Mouse (Mus musculus): ENCODE data around the gene Ptk7. TPM values are rescaled to one million over a fixed set of nuclear protein-coding genes. Genes with fewer than 3 reads are reported as not detected.

The Ptk7 gene
- total RNA-seq, 1 experiment from 2014 or later = 7.2 TPM

- ATAC-seq (replicated peaks in 1 of 2; ENCODE audit: insufficient read depth in 1 of 2, low FRiP score in 2 of 2, low TSS enrichment in 1 of 2, low read depth in 1 of 2, poor library complexity in 2 of 2, severe bottlenecking in 2 of 2) = no peak
Observed at GRCm38 (mm10) chr17:46647279-46647678, 18.0 kb upstream of the Ptk7 start.

- ATAC-seq (replicated peaks in 1 of 2; ENCODE audit: insufficient read depth in 1 of 2, low FRiP score in 2 of 2, low TSS enrichment in 1 of 2, low read depth in 1 of 2, poor library complexity in 2 of 2, severe bottlenecking in 2 of 2) = peak in 1 of 2 experiments; percentile 7; a peak in 1 of 4 replicates
Observed at GRCm38 (mm10) chr17:46646322-46646662, 17.0 kb upstream of the Ptk7 start.

- peak; percentile 82 to 88 for ATAC-seq (replicated peaks in 1 of 2; ENCODE audit: insufficient read depth in 1 of 2, low FRiP score in 2 of 2, low TSS enrichment in 1 of 2, low read depth in 1 of 2, poor library complexity in 2 of 2, severe bottlenecking in 2 of 2)
Observed at GRCm38 (mm10) chr17:46645561-46646321, 16.4 kb upstream of the Ptk7 start, which contains the start of the genes Klc4 and Mrpl2. Klc4 (minus strand) TSS chr17:46646022. Mrpl2 (plus strand) TSS chr17:46646229.

- ATAC-seq (replicated peaks in 1 of 2; ENCODE audit: insufficient read depth in 1 of 2, low FRiP score in 2 of 2, low TSS enrichment in 1 of 2, low read depth in 1 of 2, poor library complexity in 2 of 2, severe bottlenecking in 2 of 2) = no peak
Observed at GRCm38 (mm10) chr17:46644916-46645475, 15.7 kb upstream of the Ptk7 start.

- ATAC-seq (replicated peaks in 1 of 2; ENCODE audit: insufficient read depth in 1 of 2, low FRiP score in 2 of 2, low TSS enrichment in 1 of 2, low read depth in 1 of 2, poor library complexity in 2 of 2, severe bottlenecking in 2 of 2) = no peak
Observed at GRCm38 (mm10) chr17:46644152-46644805, 15.0 kb upstream of the Ptk7 start.

DNA sequence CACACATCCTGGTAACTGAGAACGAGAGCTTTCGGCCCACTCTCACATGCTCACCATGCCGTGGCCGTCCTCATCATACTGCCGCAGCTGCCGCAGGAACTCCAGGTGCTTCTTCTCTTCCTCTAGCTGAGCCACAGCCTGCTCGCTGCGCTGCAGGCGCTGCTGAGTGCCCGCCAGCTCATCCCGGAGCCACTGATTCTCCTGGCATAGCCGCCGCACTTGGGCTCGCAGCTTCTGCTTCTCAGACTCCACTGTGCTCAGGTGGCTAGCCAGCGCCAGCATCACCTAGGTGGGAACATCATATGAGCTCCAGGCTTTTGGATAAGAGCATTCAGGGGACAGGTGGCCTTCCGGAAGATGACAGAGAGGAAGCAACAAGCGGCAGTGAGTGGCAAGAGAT lies 12.8 kb upstream of the Ptk7 start:
- no peak for ATAC-seq (replicated peaks in 1 of 2; ENCODE audit: insufficient read depth in 1 of 2, low FRiP score in 2 of 2, low TSS enrichment in 1 of 2, low read depth in 1 of 2, poor library complexity in 2 of 2, severe bottlenecking in 2 of 2)

- peak in 1 of 2 experiments; percentile 45; a peak in 2 of 4 replicates for ATAC-seq (replicated peaks in 1 of 2; ENCODE audit: insufficient read depth in 1 of 2, low FRiP score in 2 of 2, low TSS enrichment in 1 of 2, low read depth in 1 of 2, poor library complexity in 2 of 2, severe bottlenecking in 2 of 2)
Observed at GRCm38 (mm10) chr17:46639929-46640328, 10.6 kb upstream of the Ptk7 start.

GRCm38 (mm10) chr17:46636831-46637523 lies 7.7 kb upstream of the Ptk7 start:
- peak; percentile 56 to 65 for ATAC-seq (replicated peaks in 1 of 2; ENCODE audit: insufficient read depth in 1 of 2, low FRiP score in 2 of 2, low TSS enrichment in 1 of 2, low read depth in 1 of 2, poor library complexity in 2 of 2, severe bottlenecking in 2 of 2)

DNA sequence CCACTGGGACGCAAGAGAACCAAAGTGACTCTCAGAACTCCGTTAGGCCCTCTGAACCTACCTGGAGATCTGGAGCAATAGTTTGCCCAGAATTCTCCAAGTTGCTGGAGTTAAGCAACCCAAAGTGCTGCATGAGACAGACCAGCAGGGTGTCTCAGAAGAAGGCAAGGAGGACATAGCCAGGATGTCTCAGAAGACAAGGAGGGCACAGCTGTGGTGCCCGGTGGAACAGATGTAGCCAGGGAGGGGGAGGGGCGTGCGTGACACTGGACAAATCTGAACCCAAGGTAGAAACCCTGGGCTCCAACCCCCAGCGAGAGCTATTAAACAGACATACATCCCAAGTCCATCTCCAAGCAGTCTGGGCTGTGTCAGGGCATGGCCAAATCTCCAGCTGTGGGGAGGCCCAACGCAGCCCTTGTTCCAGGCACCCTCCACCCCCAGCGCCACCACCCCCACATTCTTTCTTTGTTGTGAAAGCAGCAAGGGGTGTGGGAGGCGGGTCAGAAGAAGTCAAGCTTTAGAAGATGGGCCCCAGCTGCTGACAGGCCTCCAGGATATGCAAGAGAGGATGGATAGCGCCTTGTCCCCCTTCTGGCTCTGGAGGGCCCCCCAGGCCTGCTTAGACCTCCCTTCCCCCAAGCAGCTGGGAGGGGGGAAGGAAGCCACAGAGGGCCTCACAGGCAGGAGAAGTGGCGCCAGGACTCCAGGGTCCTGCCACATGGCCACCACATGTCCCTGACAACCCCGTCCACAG lies 559 bp upstream of the Ptk7 start:
- 0 out of 4 replicates have a peak, but pooled peaks of 1 of the 2 experiments have one; percentile 21 for ATAC-seq (replicated peaks in 1 of 2; ENCODE audit: insufficient read depth in 1 of 2, low FRiP score in 2 of 2, low TSS enrichment in 1 of 2, low read depth in 1 of 2, poor library complexity in 2 of 2, severe bottlenecking in 2 of 2)

DNA sequence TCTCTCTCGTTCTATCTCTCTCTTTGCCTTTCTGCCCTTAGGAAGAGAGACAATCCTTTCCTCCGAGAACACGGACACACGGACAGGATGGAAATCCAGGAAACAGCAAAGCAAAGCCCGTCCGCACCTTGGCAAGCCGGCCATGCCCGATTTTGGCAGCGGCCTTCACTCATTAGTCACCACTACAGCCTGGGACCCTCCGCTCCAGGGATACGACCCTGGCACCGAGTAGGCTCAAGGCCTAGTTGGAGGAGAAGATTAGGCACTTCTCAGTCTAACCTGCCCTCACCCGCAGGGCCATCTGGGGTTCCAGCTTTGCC lies 873 bp downstream of the Ptk7 start:
- ATAC-seq (replicated peaks in 1 of 2; ENCODE audit: insufficient read depth in 1 of 2, low FRiP score in 2 of 2, low TSS enrichment in 1 of 2, low read depth in 1 of 2, poor library complexity in 2 of 2, severe bottlenecking in 2 of 2) = no peak

- no peak for ATAC-seq (replicated peaks in 1 of 2; ENCODE audit: insufficient read depth in 1 of 2, low FRiP score in 2 of 2, low TSS enrichment in 1 of 2, low read depth in 1 of 2, poor library complexity in 2 of 2, severe bottlenecking in 2 of 2)
Observed at GRCm38 (mm10) chr17:46627409-46627808, 1.9 kb downstream of the Ptk7 start.

- no peak for ATAC-seq (replicated peaks in 1 of 2; ENCODE audit: insufficient read depth in 1 of 2, low FRiP score in 2 of 2, low TSS enrichment in 1 of 2, low read depth in 1 of 2, poor library complexity in 2 of 2, severe bottlenecking in 2 of 2)
Observed at GRCm38 (mm10) chr17:46624598-46624997, 4.7 kb downstream of the Ptk7 start.

GRCm38 (mm10) chr17:46623819-46624557 lies 5.3 kb downstream of the Ptk7 start:
- peak; percentile 21 to 33 for ATAC-seq (replicated peaks in 1 of 2; ENCODE audit: insufficient read depth in 1 of 2, low FRiP score in 2 of 2, low TSS enrichment in 1 of 2, low read depth in 1 of 2, poor library complexity in 2 of 2, severe bottlenecking in 2 of 2)

DNA sequence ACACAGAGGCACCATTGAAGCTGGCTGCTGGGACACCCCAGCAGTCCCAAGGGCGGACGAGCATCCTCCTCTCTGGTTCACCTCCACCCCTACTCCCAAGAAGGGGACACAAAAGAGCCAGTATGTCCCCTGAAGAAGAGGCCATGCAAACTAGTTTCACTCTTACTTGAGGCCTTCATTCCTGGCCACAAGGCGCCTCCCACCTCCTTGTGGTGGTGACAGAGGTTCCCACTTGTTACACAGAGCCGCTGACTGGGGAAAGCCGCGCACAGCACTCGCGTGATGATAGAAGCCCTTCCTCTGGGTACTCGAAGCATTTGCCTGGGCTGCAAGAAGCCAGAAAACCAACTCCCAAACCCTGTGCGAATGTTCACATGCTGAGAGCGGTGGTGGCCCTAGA lies 7.0 kb downstream of the Ptk7 start:
- peak; percentile 76 to 85 for ATAC-seq (replicated peaks in 1 of 2; ENCODE audit: insufficient read depth in 1 of 2, low FRiP score in 2 of 2, low TSS enrichment in 1 of 2, low read depth in 1 of 2, poor library complexity in 2 of 2, severe bottlenecking in 2 of 2)

- ATAC-seq (replicated peaks in 1 of 2; ENCODE audit: insufficient read depth in 1 of 2, low FRiP score in 2 of 2, low TSS enrichment in 1 of 2, low read depth in 1 of 2, poor library complexity in 2 of 2, severe bottlenecking in 2 of 2) = 0 out of 4 replicates have a peak, but pooled peaks of 1 of the 2 experiments have one; percentile 6
Observed at GRCm38 (mm10) chr17:46621324-46621723, 8.0 kb downstream of the Ptk7 start.

GRCm38 (mm10) chr17:46619683-46620357 lies 9.5 kb downstream of the Ptk7 start:
- ATAC-seq (replicated peaks in 1 of 2; ENCODE audit: insufficient read depth in 1 of 2, low FRiP score in 2 of 2, low TSS enrichment in 1 of 2, low read depth in 1 of 2, poor library complexity in 2 of 2, severe bottlenecking in 2 of 2) = no peak

Data from hematopoietic stem cell, adult 5-6 weeks (primary cell).